Mouse (Mus musculus): ENCODE data around the gene Creld2.

DNA sequence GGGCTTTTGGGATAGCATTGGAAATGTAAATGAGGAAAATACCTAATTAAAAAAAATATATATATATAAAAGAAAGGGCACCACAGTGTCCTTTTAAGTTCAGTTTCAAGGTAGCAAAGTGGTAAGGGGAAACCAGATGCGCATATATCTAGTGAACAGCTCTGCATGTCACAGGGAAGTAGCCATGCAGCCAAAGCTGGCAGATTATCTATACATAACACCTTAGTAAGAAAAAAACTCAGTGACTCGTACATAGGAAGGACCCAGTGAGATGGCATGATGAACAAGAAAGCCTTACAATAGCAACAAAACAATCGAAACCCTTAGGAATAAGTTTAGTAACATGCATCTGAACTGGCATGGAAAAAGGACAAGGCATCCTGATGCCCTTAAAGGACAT, 17.5 kb upstream of the Creld2 start:
- TF ChIP-seq CTCF (IDR thresholded peaks at IDR 0.05; ENCODE audit: borderline replicate concordance, extremely low read depth, insufficient read depth, insufficient read length) (no peak), POLR2A (IDR thresholded peaks at IDR 0.05; ENCODE audit: borderline replicate concordance, extremely low read depth, insufficient read depth, insufficient read length, poor library complexity, severe bottlenecking) (no peak)
